Mouse (Mus musculus) adrenal gland, adult 8-10 months (tissue): ENCODE measurements around the gene Dhx15. TPM values are rescaled to one million over a fixed set of nuclear protein-coding genes. Genes with fewer than 3 reads are reported as not detected.

Experiments
- microRNA-seq, 2 experiments: library from miRNA; unstranded; fragments of <30 nt; microRNA quantifications; one replicate each; pipeline ENCODE4 v1.2.0; 2022
- total RNA-seq, 4 experiments: library from RNA; stranded (reverse); gene quantifications; 2 replicates each; pipeline ENCODE4 v1.2.4; 2022

Gene Dhx15
- total RNA-seq, 4 experiments from 2014 or later: 97.2 to 127 (median 119) TPM

Small RNA genes within 50 kb of the gene (microRNA-seq; reads per million reads assigned to microRNA genes)
- 0 reads per million in 2 experiments for gene Mir6417

Other genes with a start within 250 kb of the Dhx15 start
- 100 to 1,000 TPM; 166 to 277 (median 208) TPM for gene Sod3, start 173.3 kb upstream of the Dhx15 start, total RNA-seq